ENCODE assay signal across 8 mouse cellular contexts in the genomic region with DNA sequence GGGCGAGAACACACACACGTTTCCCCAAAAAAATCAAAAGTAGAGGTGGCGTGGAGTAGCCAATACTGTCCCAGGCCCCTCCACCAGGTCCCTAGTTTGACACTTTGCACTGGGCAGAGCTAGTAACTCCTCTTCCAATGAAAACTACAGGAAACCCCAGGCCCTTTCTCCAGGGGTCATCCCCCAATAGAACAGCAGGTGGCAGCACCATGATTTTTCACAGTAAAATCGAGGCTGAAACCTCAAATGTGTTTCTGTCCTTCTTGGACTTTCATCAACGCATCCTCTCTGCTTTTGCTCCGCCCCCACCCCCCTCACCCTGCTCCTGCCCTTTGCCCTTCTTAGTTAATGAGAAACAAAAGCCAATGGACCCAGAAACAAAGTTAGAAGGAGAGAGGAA. TPM values are rescaled to one million over a fixed set of nuclear protein-coding genes. Genes with fewer than 3 reads are reported as not detected.
DNase-seq lines count a peak whose midpoint lies in the region; ATAC-seq and TF ChIP-seq lines count a peak whose summit lies in the region.

No protein-coding gene starts in this region.

- DNase-seq in layer of hippocampus, postnatal 10 days (ENCODE audit: low spot score in 2 of 2): peak; percentile 70 to 73
- DNase-seq in layer of hippocampus, postnatal 36 days: no peak
- DNase-seq in gastrocnemius, postnatal 36 days: peak; percentile 31 to 40
- peak; percentile 78 for DNase-seq in limb, embryonic 11.5 days (ENCODE audit: low spot score)
- DNase-seq in naive thymus-derived CD4-positive, alpha-beta T cell, adult 2 months (ENCODE audit: low read depth): peak; percentile 60
- no peak for DNase-seq in left cerebral cortex, postnatal 4 days

- no peak overlapping the region for H3K27ac ChIP-seq in limb, embryonic 11.5 days (replicated peaks; ENCODE audit: low read depth, low read length)

- peaks cover 10% of the 10 kb centered on the region for H3K36me3 ChIP-seq in E14TG2a.4 (ENCODE audit: insufficient read depth, low read length)
- no peaks in the 10 kb centered on the region for H3K36me3 ChIP-seq in limb, embryonic 11.5 days (ENCODE audit: control insufficient read depth, insufficient read depth, low read length)

- H3K4me2 ChIP-seq in limb, embryonic 11.5 days (ENCODE audit: low read depth, severe bottlenecking): no peak overlapping the region

- H3K4me3 ChIP-seq in E14TG2a.4 (replicated peaks; ENCODE audit: low read length): peak overlapping the region; percentile 29; the same call in 1 of the 2 replicates
- no peak overlapping the region for H3K4me3 ChIP-seq in limb, embryonic 11.5 days (ENCODE audit: low read depth, low read length)

- TF ChIP-seq CTCF in E14TG2a.4 (conservative IDR thresholded peaks at IDR 0.05; ENCODE audit: low read length): peak; percentile 82

- no peaks in the 10 kb centered on the region for H3K9me3 ChIP-seq in E14TG2a.4 (ENCODE audit: low read length)
- H3K9me3 ChIP-seq in limb, embryonic 11.5 days (ENCODE audit: control insufficient read depth, low read length): no peaks in the 10 kb centered on the region

- ATAC-seq in activated CD4-positive, CD25-positive, alpha-beta regulatory T cell, adult 4 months: peak; percentile 57
- ATAC-seq in limb, embryonic 11.5 days (ENCODE audit: insufficient number of reproducible peaks, low FRiP score, low TSS enrichment, low read depth): peak; percentile 45; the same call in 1 of the 2 replicates

- 24% methylated on average over 6 of the region's 6 CpGs for WGBS in limb, embryonic 11.5 days

- peaks cover 66% of the 10 kb centered on the region for H3K4me1 ChIP-seq in E14TG2a.4 (replicated peaks; ENCODE audit: low read depth, low read length)
- no peaks in the 10 kb centered on the region for H3K4me1 ChIP-seq in limb, embryonic 11.5 days (ENCODE audit: control insufficient read depth, insufficient read depth, low read length)

- H3K9ac ChIP-seq in limb, embryonic 11.5 days (ENCODE audit: low read length): no peak overlapping the region

- intact Hi-C loops in gastrocnemius, postnatal 36 days (cut with DNase I): no loop called here
- intact Hi-C loops in left cerebral cortex, postnatal 4 days (cut with DNase I): loop anchor here (10.0 kb wide), 1 partner anchor 173 kb away; no protein-coding TSS in a partner anchor

- no peaks in the 10 kb centered on the region for H3K27me3 ChIP-seq in E14TG2a.4 (ENCODE audit: insufficient read depth, low read length)
- H3K27me3 ChIP-seq in limb, embryonic 11.5 days (ENCODE audit: control insufficient read depth, insufficient read depth, low read length): no peaks in the 10 kb centered on the region

RNA-seq across cellular contexts. Expression of a gene that starts 11.3 kb away (rescaled TPM):
- total RNA-seq in layer of hippocampus, postnatal 10 days (2021): under 1 TPM; 0.25 to 0.34 TPM
- total RNA-seq in layer of hippocampus, postnatal 36 days (2021): under 1 TPM; 0.13 to 0.15 TPM
- not detected for polyA plus RNA-seq in activated CD4-positive, CD25-positive, alpha-beta regulatory T cell, adult 4 months (2017; shearing (Covaris generic))
- under 1 TPM; 0.46 to 0.59 TPM for total RNA-seq in gastrocnemius, postnatal 36 days (2021)
- 0.33 and 0.47 TPM in 2 replicates for polyA plus RNA-seq in limb, embryonic 11.5 days (2014; fragmentation: Nextera tagmentation; extraction: Ambion mirVana)
- under 1 TPM; 0.18 to 0.20 TPM for total RNA-seq in left cerebral cortex, postnatal 4 days (2021)

RNA-seq across cellular contexts. Expression of a gene that starts 17.0 kb away (rescaled TPM):
- 100 to 1,000 TPM; 272 to 280 TPM for total RNA-seq in layer of hippocampus, postnatal 10 days (2021)
- total RNA-seq in layer of hippocampus, postnatal 36 days (2021): 100 to 1,000 TPM; 255 to 264 TPM
- not detected for polyA plus RNA-seq in activated CD4-positive, CD25-positive, alpha-beta regulatory T cell, adult 4 months (2017; shearing (Covaris generic))
- total RNA-seq in gastrocnemius, postnatal 36 days (2021): 1 to 10 TPM in 1 of 2 experiments, under 1 TPM in 1; 0.66 to 1.0 TPM
- 4.3 and 4.4 TPM in 2 replicates for polyA plus RNA-seq in limb, embryonic 11.5 days (2014; fragmentation: Nextera tagmentation; extraction: Ambion mirVana)
- 100 to 1,000 TPM; 173 to 211 TPM for total RNA-seq in left cerebral cortex, postnatal 4 days (2021)

RNA-seq across cellular contexts. Expression of a gene that starts 30.6 kb away (rescaled TPM):
- total RNA-seq in layer of hippocampus, postnatal 10 days (2021): under 1 TPM; 0.30 to 0.47 TPM
- total RNA-seq in layer of hippocampus, postnatal 36 days (2021): under 1 TPM; 0.51 to 0.72 TPM
- polyA plus RNA-seq in activated CD4-positive, CD25-positive, alpha-beta regulatory T cell, adult 4 months (2017; shearing (Covaris generic)): under 1 TPM in 1 of 2 experiments, not detected in 1; 0.57 TPM
- total RNA-seq in gastrocnemius, postnatal 36 days (2021): 1 to 10 TPM; 7.3 to 8.3 TPM
- polyA plus RNA-seq in limb, embryonic 11.5 days (2014; fragmentation: Nextera tagmentation; extraction: Ambion mirVana): 0.19 and 0.23 TPM in 2 replicates
- total RNA-seq in left cerebral cortex, postnatal 4 days (2021): under 1 TPM; 0.38 to 0.62 TPM

Comparison
In these comparisons a context has a peak if more than half of its experiments do, and no peak if none do; other contexts are left out.
1. DNase-seq: peak in layer of hippocampus, postnatal 10 days (2 of 2), gastrocnemius, postnatal 36 days (2 of 2), limb, embryonic 11.5 days (single experiment) and naive thymus-derived CD4-positive, alpha-beta T cell, adult 2 months (single experiment); none in layer of hippocampus, postnatal 36 days (0 of 2) and left cerebral cortex, postnatal 4 days (single experiment).
2. RNA of a gene that starts 17.0 kb away (total RNA-seq): 272 to 280 TPM in layer of hippocampus, postnatal 10 days, 255 to 264 TPM in layer of hippocampus, postnatal 36 days and 173 to 211 TPM in left cerebral cortex, postnatal 4 days; 0.66 to 1.0 TPM in gastrocnemius, postnatal 36 days; every median in the first group is over 10 times any median in the second.
3. RNA of a gene that starts 30.6 kb away (total RNA-seq): 7.3 to 8.3 TPM in gastrocnemius, postnatal 36 days; 0.51 to 0.72 TPM in layer of hippocampus, postnatal 36 days, 0.38 to 0.62 TPM in left cerebral cortex, postnatal 4 days and 0.30 to 0.47 TPM in layer of hippocampus, postnatal 10 days; every median in the first group is over 4 times any median in the second.